Mouse (Mus musculus): ENCODE measurements at regions not wholly inside any gene's neighbourhood (a gene's known extent, or its start where the extent isn't known, plus 50 kb on each side); places are given as distances from the start of the nearest gene placed in this dataset.

DNA sequence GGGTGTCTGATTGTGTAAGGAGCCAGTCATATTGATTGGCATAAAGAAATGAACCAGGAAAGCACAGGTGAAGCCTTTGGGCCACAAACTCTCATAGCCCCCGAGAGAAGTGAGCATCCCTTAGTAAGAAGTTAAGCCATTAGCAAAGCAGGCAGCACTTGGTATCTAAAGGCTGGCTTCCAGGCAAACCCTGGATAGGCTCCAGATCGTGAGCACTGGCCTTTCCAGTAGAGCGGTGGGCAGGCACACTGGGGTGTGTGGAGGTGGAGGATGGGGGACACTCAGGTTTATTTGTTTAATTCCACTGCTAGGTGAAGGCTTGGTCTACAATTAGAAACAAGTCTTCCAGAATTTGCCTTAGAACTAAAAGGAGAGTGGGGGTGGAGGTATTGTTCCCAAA lies 371.9 kb downstream of the Matn1 start:
- no peak for TF ChIP-seq POLR2A (IDR thresholded peaks at IDR 0.05; ENCODE audit: borderline replicate concordance, control insufficient read depth, low read depth, low read length)
- TF ChIP-seq CTCF (IDR thresholded peaks at IDR 0.05; ENCODE audit: control insufficient read depth, insufficient read depth, low read length) = no peak

All from bone marrow, adult 2 months (tissue).